Mouse (Mus musculus): ENCODE measurements around the gene Skap2. TPM values are rescaled to one million over a fixed set of nuclear protein-coding genes. Genes with fewer than 3 reads are reported as not detected.

Gene Skap2
- polyA plus RNA-seq, 3 experiments from 2014 or later, result 15.9 to 33.0 (median 17.8) TPM

DNA sequence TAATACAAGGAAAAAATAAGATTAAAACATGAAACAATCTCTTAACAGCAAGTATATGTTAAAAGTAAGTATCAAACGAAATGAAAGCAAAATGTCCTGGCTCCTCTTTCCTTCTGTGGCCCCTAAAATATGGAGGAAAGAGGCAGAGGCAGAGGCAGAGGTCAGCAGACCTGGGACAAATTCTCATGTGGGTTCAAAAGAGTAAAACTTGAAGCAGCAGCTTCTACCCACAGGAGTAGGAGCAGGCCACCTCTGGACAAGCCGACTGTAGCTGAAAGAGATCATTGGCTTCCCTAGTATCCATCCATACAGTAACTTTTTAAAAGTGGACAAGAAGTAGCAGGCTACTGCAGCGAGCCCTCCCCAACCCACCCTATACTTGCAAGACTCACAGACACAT lies 7.4 kb downstream of the Skap2 start:
- ATAC-seq, result no peak

DNA sequence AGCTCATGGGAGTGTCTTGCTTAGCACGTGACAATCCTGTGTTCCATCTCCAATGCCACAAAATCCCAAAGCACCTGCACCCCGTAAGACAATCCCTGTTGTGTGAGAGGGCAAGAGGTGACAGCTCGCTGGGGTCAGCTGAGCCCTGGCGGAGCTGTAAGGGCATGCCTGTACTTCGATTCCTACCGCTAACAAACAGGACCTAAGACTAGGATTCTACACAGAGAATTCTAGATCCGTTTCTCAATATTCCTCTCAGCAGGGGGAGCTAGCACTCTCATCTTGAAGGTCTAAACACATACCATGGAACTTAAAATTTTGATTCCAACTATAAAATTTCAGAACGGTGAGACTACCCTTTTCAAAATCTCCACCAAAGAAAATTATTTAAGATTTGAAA lies 9.7 kb downstream of the Skap2 start:
- ATAC-seq, result no peak

DNA sequence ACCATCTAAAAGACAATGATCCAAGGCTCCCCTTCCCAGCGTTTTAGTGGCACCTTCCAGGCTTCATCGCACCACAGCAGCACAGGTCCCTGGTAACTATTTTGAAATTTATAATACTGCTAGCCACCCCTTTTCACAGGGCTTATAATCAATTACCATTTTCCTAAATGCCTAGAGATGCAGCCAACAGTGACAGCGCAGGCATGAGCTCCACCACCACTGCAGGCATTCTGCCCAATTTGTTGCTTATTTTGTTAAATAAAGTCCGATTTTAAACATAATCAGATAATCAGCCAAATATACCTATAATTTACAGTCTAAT lies 13.2 kb downstream of the Skap2 start:
- no peak for ATAC-seq

DNA sequence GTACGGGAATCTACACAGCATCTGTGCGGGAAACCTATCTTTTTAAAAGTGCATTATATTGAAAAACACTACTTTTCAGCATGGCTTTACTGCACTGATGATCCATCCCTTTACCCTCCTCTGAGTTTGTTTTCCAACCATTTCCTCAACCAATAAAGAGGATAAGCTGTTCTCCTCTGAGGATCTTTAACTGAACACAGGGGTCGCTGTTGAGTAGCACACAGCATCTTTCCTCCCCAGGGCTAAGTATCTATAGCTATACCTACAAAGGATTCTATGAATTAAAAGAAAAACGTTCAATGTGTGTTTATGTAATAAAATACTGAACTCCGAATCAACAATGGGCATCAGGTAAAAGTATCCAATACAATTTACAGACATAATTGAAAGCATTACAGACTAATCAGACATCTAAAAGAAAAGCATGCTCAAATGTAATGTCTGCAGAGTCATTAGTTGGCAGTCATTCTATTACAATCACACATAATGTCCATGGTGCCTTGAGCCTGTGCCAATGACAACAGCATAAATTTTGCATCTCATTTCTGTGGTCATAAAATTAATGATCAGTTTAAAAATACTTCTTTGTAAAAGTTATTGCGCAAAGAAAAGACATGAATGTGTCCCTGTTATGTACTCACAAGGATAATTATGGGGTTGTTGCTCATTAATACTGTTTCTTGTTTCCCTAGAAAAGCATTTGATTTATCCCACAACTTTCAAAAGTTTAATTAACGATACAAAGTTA lies 13.8 kb downstream of the Skap2 start:
- ATAC-seq, result no peak

DNA sequence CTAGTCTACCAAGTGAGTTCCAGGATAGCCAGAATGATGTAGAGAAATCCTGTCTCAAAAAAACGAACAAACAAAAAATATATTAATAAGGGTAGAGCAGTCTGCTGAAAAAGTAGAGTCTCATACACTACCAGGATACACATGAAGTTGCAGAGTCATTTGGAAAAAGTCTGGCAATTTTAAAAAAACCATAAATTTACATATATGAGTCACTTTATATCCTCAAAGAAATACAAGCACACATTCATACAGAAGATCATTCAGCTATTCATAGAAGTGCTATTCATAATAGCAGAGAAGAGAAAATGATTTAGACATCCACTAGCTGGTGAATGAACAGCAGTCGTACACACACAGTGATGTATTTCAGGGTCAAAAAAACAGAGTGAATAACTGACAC lies 24.4 kb downstream of the Skap2 start:
- ATAC-seq, result no peak

DNA sequence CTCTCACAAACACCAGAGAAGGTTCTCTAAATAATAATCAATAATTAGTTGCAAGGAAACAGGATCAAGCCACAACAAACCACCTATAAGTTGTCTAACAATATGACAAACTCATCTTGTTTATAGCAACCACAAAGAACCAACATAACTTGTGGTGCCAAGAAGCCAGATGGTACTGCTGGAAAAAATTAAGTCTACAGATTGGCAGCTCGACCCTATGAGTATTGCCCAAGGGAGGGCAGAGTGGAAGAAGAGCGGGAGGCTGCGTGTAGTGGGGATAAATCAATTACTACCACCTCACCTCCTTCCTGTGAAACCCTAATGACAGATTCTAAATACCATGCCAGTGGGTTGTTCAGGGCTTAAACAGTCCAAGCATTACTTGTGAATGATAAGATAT lies 34.7 kb downstream of the Skap2 start:
- no peak for ATAC-seq

DNA sequence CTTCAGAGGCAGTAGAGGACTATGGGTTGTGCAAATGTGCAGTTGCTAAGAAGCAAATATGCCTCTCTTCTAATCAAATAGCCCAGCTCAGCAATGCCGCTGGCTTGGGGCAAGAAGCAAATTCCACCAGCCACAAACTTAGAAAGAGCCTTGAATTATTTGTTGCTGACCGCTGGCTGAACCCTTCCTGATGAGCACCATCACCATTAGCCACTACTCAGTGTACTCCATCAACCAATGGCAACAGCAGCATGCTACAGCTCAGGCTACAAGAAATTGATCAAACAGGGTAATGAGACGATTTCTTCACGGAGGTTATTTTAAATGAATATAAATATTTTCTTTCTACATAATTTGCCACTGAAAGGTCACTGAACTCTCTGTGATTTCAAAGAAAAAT lies 36.6 kb downstream of the Skap2 start:
- no peak for ATAC-seq

DNA sequence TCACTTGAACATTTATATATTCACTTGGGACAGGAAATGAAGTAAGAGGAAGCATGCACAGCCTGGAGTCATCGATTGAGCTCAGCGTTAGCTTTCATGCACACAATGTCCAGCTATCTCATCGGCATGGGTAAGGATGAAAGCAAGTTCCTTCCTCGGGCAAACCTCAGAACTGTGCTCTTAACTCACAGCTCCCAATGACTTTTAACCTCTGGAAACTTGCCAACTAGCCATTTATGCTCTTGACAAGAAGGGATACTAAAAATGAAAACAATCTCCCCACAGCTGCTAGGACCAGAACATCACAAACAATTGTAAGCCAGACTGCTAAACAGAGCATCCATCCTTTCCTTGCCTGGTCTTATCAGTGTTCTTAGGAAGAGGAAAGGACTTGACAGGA lies 53.4 kb downstream of the Skap2 start:
- no peak for ATAC-seq

DNA sequence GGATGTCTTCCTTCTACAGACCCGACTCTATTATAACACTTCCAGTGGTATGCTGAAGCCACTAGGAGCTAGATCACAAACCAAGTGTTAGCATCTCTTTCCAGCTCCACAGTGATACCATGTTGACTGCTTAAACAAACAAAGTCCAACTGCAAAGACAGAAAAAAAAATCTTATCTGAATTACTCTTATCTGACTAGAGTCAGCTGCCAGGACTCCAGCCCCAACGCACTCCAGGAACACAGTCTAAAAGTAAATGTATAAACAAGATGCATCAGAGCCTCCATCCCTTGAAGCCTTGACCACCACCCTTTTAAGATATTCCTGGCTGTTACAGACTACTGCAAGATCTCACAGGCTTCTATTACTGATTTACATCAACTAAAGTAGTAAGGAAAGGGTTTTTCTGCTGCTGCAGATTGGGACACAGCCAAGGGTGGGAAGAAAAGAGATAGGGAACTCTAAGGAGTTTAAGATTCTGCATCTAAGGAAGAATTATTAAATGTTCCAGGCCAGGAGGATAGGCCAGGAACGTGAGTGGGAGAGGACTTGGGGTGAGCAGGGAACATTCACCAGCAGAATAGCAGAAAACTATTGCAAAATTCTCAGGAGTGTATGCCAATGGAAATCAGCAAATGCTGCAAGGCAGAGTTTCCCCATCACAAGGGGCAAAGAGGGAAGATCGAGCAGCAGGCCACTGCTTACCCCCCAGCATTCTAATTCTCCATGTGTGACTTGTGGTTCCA lies 56.1 kb downstream of the Skap2 start:
- ATAC-seq, result no peak

DNA sequence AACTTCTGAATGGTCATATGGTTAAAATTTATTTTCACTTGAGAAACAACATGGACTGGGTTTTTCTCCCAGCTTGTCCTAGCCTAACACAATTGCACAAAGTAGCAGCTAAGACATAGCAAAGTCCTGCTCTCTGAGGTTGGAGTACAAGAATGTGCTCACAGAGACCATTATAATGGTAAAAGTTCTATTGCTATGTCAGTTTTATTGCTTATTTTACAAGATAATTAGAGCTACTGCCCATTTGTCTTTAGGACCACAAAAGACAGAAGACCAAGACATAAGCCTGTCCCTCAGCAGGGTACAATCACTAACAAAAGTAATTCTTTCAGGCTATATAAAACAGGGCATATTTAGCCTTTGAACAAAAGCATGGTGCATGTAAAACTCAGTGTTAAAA lies 64.7 kb downstream of the Skap2 start:
- ATAC-seq, result no peak

DNA sequence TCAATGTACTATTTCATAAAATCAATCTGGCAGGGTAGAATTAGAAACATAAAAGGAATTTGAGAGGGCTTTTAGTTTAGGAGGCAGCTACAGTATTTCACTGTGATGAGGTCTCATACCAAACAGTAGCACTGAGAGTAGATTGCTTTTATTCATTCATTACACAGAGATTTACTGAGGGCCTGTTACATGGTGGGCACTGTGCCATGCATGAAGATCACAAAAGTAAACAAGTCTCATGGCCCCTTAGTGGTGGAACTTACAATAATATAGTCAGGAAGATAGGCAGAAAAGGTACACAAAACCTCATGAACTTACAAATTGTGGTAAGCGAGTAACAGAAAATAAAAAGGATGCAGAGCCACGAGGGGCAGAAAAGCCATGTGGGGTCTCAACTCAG lies 67.4 kb downstream of the Skap2 start:
- no peak for ATAC-seq

DNA sequence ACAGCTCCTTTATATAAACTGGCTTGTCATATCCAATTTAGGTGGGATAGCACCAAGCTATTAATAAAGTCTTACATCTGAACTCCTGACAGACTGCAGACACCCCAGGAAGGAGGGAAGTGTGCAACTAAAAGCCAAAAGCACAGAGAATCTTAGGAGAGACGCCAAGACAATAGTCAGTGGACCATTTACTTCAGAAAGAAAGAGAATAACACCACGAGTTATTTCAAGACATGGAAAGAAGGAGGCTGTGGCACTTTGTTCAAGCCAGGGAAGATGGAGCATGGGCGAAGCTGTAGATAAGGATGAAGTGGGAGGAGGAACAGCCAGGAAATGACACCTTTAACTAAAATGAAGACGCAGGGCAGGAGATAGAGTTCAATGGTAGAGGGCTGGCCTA lies 78.4 kb downstream of the Skap2 start:
- no peak for ATAC-seq

DNA sequence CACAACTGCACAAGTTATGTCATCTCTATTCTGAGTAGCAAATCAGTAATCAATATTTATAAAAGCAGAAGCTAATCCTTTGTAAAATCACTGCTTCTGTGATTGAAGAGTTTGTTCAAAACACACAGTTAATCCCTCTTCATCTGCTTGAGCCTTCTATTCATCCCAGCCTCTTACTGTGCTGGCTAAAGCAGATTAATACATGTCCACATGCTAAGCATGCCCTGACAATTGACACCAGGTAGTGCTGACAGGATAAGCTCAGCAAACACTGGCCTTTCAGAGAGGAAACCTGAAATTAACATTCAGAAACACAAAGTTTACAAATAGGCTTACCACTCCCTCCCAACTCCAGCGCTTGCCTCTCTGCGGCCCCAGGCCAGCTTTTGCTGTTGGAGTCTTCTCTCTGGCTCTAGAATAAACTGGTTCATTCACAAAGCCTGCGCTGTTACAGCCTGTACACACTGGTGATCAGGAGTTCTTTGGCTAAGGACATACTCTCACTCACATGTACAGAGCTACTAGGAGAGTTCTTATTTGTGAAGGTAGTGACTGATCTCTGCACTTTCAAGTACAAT lies 79.2 kb downstream of the Skap2 start:
- ATAC-seq, result no peak

DNA sequence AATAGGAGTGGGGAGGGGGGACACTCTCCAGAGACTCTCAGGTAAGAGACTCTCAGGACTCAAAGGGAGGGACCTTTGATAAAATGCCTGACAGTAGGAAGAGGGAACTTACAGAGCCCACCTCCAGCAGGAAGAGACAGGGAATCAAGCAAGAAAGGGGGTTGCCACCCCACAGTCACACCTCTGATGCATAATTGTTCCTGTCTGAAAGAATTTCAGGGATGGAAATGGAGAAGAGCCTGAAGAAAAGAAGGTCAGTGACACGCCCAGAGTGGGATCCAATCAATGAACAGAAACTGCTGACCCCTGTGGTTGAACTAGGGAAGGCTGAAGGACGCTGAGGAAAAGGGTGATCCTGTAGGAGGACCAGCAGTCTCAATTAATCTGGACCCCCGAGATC lies 85.2 kb downstream of the Skap2 start:
- ATAC-seq, result no peak

DNA sequence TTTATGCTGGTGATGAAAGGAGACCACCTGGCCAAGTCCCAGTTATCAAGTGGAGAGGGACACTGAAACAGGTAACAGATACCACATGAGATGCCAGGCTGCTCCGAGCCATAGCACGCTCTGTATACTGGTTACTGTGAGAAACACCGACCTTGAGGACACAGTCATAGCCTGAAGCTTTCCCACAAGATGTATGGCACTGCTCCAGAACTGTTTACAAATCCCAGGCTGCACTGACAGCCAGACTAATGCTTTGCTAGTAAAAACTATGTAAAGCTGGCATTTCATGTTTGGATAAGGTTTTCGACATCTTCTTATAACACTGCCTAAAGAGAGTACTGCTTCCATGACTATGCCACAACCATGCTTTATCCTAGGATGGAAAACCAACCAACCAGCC lies 90.5 kb downstream of the Skap2 start:
- no peak for ATAC-seq

DNA sequence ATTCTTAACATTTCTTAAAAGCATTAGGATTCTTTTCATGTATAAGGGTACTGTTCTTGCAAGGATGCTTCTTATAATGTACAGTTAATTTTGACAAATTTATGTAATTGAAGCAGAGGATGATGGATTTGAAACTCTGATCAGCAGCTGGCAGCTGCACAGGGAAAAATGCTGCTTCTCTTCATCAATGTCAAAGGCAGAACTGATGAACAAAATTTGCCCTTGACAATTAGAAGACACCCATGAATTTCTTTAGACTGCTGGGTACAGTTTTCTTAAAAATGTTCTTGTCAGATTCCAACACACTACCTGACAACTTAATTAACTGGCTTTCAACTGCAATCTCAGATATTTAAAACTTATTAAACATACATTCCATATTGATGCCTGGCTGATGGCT lies 103.9 kb downstream of the Skap2 start:
- ATAC-seq, result no peak

DNA sequence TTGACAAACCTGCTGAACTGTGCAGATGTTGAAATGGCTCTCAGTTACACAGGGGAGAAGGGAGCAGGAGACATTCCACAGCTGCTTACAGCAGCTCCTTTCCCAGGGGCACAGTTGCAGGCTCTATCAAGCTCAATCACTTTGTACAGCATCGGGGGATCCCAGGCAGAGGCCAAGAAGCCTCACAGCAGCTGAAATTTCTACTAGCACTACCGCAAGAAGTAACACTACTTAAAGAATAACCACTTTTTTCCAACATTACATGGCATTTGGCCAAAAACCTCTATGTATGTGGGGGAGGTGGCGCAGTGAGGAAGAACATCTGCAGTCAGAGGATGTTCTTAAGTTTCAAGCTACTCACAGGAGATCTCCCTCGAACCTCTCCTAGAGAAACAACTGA lies 106.7 kb downstream of the Skap2 start:
- peak; percentile 56 for ATAC-seq

DNA sequence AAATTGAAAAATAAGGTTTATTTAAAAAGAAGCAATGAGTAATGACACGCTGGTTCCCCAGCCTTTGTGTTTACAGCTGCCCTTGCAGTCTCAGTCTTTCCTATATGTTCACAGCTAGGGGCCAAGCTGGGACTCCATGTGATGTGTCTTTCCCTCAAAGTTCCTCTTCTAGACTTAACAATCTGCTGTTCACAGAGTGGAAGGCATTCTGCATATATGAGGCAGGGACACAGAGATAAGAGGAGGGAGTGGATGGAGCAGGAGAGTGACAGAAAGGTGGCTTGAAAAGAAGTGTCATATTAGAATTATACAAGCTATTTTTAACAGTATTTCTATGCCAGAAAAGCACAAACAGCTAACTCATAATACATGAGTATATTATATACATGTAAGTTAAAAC lies 110.8 kb downstream of the Skap2 start:
- no peak for ATAC-seq

DNA sequence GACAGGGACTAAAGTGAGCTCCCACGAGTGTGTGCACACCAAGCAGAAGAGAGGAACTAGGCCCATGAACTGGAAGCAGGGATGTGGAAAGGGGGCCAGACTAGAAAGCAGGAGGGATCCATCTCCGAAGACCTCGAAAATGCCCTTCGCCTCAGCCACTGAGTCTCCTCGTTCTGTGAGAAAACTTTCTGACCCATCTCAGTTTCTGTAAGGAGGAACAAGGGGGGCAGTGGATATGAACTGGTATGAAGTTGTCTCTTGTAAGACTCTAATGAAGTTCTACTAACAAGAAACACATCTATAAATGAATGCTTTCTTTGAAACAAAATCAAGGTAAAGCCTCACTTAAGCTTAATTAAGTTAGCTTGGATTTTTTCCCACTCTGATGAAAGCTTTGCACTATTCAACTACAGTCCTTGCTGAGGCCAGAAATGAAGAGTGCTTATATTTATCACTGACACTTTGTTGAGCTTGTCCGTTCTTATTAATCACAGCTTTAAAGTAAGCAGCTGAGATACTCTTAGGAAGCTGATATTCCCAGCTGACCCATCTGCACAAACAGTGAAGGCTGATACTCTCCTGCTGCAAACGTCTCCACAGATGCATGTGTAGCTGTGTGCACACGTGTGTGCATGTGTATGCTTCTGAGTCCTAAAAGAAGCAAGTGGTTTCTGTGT lies 113.9 kb downstream of the Skap2 start:
- no peak for ATAC-seq

DNA sequence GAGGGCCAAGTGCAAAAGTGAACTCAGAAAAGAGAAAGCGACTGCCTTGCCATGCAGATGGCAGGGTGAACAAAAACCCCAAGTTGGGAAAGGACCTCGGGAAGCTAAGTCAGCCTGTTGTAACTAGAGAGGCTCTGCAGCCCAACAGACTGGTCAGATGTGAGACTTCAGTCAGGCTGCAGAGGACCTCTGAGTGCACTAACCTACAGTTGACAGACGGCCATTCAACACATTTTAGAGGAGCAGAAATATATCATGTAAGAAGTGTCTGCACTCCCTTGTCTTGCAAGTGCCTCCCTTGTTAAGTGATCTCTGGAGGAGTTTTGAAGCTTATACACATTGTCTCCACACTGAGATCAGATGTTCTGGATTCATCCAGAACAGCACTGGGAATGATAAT lies 116.6 kb downstream of the Skap2 start:
- no peak for ATAC-seq

DNA sequence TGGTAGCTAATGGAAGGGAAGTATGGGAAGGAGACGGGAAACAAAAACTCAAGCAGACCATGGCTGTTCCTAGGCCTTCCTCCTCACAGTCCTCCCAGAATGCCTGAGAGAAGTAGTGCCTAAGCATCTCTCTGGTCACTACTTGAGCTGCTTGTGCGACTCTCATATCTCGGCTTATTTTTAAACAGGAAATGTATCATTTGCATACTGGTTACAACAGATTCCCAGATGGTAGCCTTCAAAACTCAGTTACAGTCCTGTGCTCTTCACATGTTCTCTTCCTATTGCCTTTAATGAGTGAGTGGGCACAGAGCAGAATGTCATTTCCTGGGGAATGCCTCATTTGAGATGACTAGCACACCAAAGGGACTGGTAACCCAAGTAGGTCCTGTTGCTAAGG lies 117.6 kb downstream of the Skap2 start:
- ATAC-seq, result no peak

DNA sequence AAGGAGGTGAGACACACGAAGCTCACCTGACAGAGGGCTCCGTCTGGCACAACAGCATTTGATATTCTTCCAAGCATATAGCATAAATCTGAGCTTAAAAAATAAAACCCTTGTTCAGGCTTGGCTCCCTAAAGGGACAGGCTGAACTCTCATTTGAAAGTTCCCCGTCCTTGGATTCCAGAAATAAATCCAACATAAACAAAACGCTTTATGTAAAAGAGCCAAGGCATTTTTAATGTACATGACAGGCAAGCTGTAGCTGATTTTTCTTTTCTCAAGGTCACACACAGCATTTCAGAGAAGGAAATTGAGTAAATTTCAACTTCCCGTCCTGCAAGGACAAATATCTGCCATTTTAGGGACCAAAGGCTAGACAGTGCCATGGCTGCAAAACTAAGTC lies 122.0 kb downstream of the Skap2 start:
- ATAC-seq, result no peak

DNA sequence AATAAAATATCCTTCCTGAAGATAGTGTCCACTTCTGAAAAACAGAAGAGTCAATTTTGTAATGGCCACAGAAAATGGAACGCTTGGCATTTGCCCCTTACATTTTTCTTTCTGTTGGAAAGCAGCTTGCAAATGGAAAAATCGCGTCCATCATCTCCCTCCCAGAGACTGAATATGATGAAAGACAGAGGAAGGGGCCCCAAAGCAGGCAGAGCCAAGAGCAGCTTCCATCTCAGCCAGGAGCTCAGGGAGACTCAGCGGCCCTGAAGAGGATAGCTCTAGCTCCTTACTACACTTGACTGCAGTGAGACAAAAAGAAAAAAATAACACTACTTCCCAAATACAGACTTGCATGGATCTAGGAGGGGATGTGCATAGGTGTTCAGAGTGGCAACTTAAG lies 122.5 kb downstream of the Skap2 start:
- ATAC-seq, result no peak

DNA sequence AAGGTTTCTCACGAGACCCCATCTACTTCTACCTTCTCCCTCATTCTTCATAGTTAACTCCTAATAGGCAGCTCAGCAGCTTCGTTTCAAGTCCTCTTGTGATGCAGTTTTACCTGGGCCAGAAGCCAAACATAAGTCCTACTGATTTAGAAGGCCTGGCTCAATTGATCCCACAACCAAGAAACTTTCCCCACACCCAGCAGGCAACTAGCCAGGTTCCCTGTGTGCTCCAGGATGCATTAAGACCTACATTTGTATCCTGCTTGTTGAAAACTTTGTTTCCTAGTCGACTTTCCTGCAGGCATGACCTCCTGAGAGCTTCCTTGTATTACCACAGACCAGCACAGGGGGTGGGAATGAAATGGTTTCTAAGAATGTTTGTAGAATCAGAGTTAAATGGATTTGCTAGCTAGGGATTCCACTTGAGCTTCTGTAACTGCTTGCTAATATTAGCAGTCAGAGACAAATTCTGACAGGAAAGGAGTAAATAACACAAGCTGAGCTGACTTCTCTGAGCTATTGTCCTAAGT lies 125.4 kb downstream of the Skap2 start:
- no peak for ATAC-seq

All from inflammation-experienced regulatory T-cells, adult 6 months (primary cell).